Mouse (Mus musculus): ENCODE data around the gene Creb3l4.

DNA sequence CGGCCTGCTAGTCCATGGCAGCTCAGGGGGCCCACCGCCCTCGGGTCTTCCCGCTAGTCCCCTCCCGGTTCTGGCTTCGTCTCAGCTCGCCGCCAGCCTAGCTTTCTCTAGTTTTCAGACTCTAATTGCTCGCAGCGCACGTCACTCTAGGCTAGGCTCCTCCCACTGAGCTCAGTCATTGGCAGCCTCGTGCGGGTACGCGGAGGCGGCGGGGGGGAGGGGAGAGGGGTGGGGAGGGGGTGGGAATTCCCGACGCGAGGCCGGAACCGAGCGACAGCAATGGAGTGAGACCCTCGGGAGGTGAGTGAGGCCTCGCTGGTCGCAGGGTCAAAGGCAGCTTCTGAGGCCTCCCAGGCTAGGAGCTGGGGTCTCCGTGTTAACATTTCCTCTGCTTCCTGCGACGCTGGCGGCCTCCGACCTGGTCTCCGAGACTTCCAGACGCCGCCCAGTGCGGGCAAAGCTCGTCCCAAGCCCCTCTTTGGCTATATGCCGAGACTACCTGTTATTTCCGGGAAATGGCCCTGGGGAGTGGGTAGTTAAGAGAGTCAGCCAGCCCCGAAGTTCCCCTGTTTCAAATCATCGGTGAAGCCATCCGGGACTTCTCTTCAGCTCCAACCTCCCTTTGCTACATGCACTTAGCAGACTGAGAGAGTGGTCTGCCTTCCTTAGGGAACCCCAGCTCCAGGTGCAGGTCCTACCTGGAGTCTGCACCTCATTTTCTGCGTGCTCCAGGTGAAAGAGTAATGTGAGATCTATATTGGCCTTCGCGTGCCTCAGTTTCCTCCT is 4.8 kb upstream of the Creb3l4 start, which contains the start of gene Slc39a1:
- TF ChIP-seq CTCF (IDR thresholded peaks at IDR 0.05; ENCODE audit: low read depth, low read length) (no peak), POLR2A (IDR thresholded peaks at IDR 0.05; ENCODE audit: borderline replicate concordance, low read depth, low read length) (no peak)
